Mouse (Mus musculus): ENCODE measurements around the gene Phlpp1.

Gene Phlpp1

GRCm38 (mm10) chr1:106164111-106164510, 7.4 kb upstream of the Phlpp1 start:
- no peak for DNase-seq (ENCODE audit: low read depth)

GRCm38 (mm10) chr1:106168001-106168400, 3.6 kb upstream of the Phlpp1 start:
- no peak for DNase-seq (ENCODE audit: low read depth)

DNA sequence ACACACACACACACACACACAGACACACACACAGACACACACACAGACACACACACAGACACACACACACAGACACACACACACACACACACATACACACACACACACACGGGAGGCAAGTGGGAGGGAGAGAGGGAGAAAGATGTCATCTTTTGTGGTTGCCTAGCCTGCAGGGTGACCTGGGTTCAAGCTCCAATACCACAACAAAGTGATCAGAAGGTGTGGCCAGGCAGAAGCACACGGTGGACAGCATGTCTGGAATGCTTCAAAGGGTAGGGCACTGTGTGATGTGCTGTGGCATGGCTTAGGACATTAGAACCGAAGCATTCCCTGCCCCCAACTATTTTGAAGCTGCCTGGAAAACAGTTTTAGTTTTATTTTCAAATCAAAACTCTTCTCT, 2.8 kb upstream of the Phlpp1 start:
- DNase-seq (ENCODE audit: low read depth), result no peak

DNA sequence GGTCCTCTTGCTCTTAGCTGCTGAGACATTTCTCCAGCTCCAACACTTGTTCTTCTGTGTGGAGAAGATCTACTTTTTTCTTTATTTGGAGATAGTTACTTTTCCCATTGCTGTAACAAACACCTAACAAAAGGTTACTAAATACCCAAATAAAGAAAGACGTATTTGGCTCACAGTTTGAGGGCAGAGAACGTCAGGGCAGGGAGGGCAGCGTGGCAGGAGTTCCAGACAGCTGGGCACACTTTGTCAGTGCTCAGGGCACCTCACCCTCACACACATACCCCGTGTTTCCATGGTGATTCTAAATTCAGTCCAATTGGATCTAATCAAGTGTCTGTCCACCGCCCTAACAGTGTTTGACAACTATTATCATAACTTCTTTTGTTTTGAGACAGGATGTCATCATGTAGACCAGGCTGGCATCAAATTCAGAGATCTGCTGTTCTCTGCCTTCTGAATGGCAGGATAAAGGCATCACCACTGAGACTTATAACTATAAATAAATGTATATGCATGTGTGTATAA, 1.7 kb upstream of the Phlpp1 start:
- no peak for DNase-seq (ENCODE audit: low read depth)

DNA sequence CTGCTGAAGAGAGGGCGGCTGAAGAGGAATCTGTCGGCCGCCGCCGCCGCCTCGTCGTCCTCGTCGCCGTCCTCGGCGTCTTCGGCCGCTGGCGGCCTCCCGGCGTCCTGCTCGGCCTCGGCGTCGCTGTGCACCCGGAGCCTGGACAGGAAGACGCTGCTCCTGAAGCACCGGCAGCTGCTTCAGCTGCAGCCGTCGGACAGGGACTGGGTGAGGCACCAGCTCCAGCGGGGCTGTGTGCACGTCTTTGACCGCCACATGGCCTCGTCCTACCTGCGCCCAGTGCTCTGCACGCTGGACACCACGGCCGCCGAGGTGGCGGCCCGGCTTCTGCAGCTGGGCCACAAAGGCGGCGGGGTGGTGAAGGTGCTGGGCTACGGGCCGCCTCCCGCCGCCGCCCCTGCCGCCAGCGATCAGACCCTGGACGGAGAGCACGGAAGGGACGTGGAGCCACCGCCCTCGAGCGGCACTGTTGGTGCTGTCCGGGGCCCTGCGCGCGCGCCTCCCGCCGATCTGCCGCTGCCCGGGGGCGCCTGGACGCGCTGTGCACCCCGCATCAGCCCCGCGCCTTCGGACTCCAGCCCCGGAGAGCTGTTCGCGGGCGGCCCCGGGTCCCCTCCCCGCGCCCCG, 864 bp downstream of the Phlpp1 start:
- no peak for DNase-seq (ENCODE audit: low read depth)

GRCm38 (mm10) chr1:106172931-106173371, 1.4 kb downstream of the Phlpp1 start:
- DNase-seq (ENCODE audit: low read depth), result no peak

DNA sequence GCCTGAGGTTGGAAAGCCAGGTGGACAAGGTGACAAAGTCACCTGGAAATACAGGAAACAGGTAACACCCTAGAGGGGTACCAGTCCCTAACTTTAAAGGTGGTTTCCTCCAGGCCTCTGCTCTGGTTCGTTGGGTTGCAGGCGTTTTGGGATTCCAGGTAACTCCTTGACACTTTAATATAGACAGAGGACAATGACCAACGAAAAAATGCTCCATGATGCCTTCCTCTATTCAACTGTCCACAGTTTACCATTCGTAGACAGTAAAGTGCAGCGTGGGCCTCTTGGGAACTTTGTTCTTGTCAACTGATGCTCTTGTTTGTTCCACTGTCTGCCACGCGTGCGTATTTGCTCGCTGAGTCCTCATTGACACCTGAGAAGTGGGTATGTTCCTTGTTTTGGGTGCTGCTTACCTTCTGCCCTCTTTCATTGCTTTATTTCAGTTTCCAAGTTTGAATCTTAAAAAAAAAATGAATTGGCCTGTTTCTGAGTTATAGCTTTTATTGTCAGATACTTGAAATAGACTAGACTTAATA, 2.1 kb downstream of the Phlpp1 start:
- no peak for DNase-seq (ENCODE audit: low read depth)

DNA sequence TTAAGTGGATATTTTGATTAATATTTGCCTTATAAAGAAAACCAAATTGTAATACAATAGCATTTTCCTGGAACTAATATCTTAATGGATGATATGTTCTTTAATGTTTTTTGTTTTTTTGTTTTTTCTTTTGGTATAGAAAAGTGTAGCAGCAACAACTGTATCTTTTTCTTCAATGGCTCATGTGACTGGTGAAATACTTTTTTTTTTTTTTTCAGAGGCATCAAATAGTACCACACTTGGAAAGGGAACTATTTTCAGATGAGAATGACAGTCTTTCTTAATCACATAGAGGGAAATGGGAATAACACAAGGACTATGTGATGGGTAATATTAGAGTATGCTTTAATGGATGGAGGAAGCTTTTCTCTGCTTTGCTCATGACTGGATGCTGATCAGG, 3.0 kb downstream of the Phlpp1 start:
- DNase-seq (ENCODE audit: low read depth), result no peak

DNA sequence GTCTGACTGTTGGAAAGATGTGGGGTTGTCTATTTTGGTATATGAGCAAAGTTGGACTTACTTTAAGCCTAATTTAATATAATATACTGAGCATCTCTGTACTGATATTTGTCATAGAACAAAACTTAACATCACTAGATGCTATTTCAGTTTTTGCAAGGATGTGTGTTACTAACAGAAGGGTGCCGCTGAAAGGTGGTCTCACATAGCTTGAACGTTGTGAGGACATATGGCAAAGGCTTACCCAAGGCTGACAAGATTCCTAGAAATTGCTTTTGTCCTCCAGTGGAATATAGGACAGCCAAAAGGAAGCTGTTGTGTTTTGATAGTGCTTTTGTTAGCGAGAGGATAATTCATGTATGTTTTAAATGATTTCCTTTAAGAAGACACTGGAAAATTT, 3.8 kb downstream of the Phlpp1 start:
- DNase-seq (ENCODE audit: low read depth), result no peak

GRCm38 (mm10) chr1:106176791-106177190, 5.2 kb downstream of the Phlpp1 start:
- DNase-seq (ENCODE audit: low read depth), result no peak

GRCm38 (mm10) chr1:106177868-106178790, 6.6 kb downstream of the Phlpp1 start:
- no peak for DNase-seq (ENCODE audit: low read depth)

- DNase-seq (ENCODE audit: low read depth), result no peak
Observed at GRCm38 (mm10) chr1:106183701-106184100, 12.1 kb downstream of the Phlpp1 start.

DNA sequence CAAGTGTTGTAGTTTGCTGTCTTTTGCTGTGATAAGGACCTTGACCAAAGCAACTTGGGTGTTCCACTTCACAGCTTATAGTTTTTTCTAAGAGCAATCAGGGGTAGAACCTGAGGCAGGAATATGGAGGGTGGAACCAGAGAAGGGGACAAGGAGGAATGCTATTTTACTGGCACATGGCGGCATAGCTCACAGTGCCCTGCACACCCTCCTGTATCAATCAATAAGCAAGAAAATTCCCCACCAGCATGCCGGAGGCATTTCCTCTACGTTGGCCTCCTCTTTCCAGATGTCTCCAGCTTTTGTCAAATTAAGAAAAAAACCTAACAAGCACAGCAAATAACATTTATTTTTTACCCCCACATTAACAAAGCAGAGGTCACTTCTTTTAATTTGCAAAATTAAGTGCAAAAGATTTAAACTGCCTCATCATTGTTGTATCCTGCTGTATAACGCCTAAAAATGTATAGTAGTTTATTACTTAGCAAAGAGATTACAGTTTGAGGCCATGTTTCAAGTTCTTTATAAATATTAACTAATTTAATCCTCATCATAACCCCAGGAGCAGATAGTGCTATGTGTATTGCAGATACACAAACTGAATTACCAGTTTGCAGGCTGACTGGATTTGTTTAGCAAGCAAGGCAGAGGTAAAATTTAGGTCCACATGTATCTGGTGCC, 13.4 kb downstream of the Phlpp1 start:
- DNase-seq (ENCODE audit: low read depth), result no peak

GRCm38 (mm10) chr1:106185461-106185924, 13.9 kb downstream of the Phlpp1 start:
- no peak for DNase-seq (ENCODE audit: low read depth)

- no peak for DNase-seq (ENCODE audit: low read depth)
Observed at GRCm38 (mm10) chr1:106186062-106186461, 14.5 kb downstream of the Phlpp1 start.

DNA sequence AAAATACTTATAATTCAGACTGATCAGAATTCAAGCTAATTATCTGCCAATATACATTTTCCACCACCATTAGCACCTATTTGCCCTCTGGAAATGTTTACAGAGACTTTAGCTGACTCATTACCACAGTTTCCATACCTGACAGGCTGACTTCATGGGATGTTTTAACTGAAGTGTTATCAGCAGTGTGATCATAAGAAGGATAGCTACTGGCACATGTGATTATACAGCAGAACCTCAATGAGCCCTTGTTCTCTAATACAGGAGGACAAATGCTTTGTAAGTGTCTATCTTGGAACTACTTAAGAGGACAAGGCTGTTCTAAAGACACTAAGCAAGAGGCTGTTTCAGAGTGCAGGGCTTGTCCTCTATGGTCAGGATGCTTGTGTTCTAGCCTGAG, 15.9 kb downstream of the Phlpp1 start:
- DNase-seq (ENCODE audit: low read depth), result no peak

DNA sequence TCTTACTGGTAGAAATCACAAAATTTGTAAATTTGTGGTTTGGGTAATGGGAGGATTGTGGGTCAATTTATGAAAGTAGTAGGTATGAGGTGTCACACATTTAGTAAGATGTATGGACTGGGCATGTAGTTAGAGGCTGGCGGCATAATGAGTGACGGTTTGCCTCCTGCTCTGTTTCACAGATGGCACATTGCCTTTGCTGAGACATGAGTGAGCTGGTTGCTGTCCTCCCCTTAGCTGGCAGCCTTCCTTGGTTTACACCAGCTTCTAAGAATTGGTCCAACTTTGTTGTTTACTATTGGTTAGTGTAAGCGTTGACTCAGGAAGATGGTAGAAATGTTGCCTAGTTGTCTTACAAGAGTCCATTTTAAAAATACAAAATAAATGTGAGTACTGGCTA, 17.2 kb downstream of the Phlpp1 start:
- no peak for DNase-seq (ENCODE audit: low read depth)

DNA sequence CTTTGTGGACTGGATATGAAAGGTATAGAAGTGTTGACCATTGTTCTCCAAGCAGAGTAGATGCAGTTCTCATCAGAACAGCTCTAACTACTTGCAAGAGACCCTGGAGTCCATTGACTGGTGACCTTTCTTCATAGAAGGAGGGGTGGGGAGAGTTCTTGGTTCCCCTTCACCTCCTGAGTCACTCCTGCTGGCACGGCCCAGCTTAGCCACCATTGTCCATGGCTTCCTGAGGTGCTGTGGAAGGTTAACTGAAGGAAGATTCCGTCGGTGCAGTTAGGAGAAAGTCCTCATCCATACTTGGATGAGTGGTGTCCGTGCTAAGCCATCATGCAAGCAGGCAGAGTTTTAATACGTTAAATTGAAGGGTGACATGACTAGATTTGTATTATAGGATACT, 17.8 kb downstream of the Phlpp1 start:
- DNase-seq (ENCODE audit: low read depth), result no peak

GRCm38 (mm10) chr1:106190695-106191094, 19.1 kb downstream of the Phlpp1 start:
- DNase-seq (ENCODE audit: low read depth), result no peak

GRCm38 (mm10) chr1:106191885-106192284, 20.3 kb downstream of the Phlpp1 start:
- DNase-seq (ENCODE audit: low read depth), result no peak

- DNase-seq (ENCODE audit: low read depth), result no peak
Observed at GRCm38 (mm10) chr1:106192864-106193470, 21.4 kb downstream of the Phlpp1 start.

DNA sequence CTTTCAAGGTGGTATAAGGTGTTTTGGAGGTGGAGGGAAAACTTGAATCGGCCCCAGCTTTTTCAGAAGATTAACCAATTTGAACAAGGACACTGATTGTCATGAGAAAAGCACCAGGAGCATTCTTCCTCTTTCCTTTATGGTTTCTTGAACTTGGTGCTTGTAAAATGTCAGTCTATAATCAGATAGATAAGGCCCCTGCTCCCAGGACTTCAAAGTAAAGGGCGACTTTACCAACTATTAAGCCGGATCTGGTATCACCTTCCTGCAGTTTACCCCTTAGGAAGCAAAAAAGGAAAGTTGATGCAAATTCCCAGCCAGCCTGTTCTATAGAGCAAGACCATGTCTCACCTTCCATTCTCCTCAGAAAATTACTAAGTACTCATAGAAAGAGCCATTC, 21.9 kb downstream of the Phlpp1 start:
- no peak for DNase-seq (ENCODE audit: low read depth)
